Mouse (Mus musculus) C2C12 (cell line): ENCODE measurements around the gene Agtr1a. TPM values are rescaled to one million over a fixed set of nuclear protein-coding genes. Genes with fewer than 3 reads are reported as not detected.

Experiments used
- H3K27me3 ChIP-seq: one replicate; pipeline ENCODE4 v1.6.1; 2011; ENCODE audit not compliant: control insufficient read depth, insufficient read depth, insufficient read length
- H3K36me3 ChIP-seq: one replicate; pipeline ENCODE4 v1.6.1; 2011; ENCODE audit not compliant: control insufficient read depth, insufficient read depth
- H3K4me3 ChIP-seq: one replicate; pipeline ENCODE4 v1.5.1; 2011; ENCODE audit warnings: mild to moderate bottlenecking, control low read depth; ENCODE audit not compliant: poor library complexity, insufficient read depth, severe bottlenecking
- H3K79me2 ChIP-seq: one replicate; pipeline ENCODE4 v1.6.1; 2011; ENCODE audit not compliant: control insufficient read depth, insufficient read depth
- H3K79me3 ChIP-seq: one replicate; pipeline ENCODE4 v1.6.1; 2011; ENCODE audit warnings: low read depth, control low read depth
- H3ac ChIP-seq: one replicate; pipeline ENCODE3; 2011; ENCODE audit warnings: low read depth; ENCODE audit not compliant: control insufficient read depth, insufficient read length
- CEBPB ChIP-seq: IDR thresholded peaks from one replicate; pipeline ENCODE4 v1.6.1; 2011; ENCODE audit warnings: low read depth, mild to moderate bottlenecking, control low read depth, moderate library complexity
- CTCF ChIP-seq: IDR thresholded peaks from one replicate; pipeline ENCODE4 v1.5.1; 2011; ENCODE audit not compliant: control insufficient read depth, insufficient read depth, insufficient read length
- FOSL1 ChIP-seq: IDR thresholded peaks from one replicate; pipeline ENCODE4 v1.8.0; 2011; ENCODE audit warnings: mild to moderate bottlenecking, low read length; ENCODE audit not compliant: poor library complexity, insufficient read depth, severe bottlenecking
- MAX ChIP-seq: IDR thresholded peaks from one replicate; pipeline ENCODE4 v1.6.1; 2011; ENCODE audit warnings: mild to moderate bottlenecking, control low read depth
- MYOD1 ChIP-seq: IDR thresholded peaks from one replicate; pipeline ENCODE4 v1.6.1; 2011; ENCODE audit warnings: low read depth; ENCODE audit not compliant: control insufficient read depth, insufficient read length
- MYOG ChIP-seq: IDR thresholded peaks from one replicate; pipeline ENCODE4 v1.6.1; 2011; ENCODE audit not compliant: control insufficient read depth, insufficient read length; ENCODE audit errors: extremely low read depth
- USF1 ChIP-seq: IDR thresholded peaks from one replicate; pipeline ENCODE4 v1.6.1; 2011; ENCODE audit warnings: low read depth, mild to moderate bottlenecking, control low read depth, moderate library complexity
- polyA plus RNA-seq: library from polyadenylated mRNA; unstranded; fragments of >200 nt; fragmentation: generic; extraction: Trizol; gene quantifications from one replicate; pipeline ENCODE4 v1.2.1, GENCODE M21; 2012; ENCODE audit warnings: missing spikeins

The Agtr1a gene
- polyA plus RNA-seq, 1 experiment: not detected

GRCm38 (mm10) chr13:30418611-30419010 is 82.4 kb downstream of the Agtr1a start:
- TF ChIP-seq FOSL1 (no peak), MAX (no peak), CTCF (no peak), CEBPB (no peak), MYOG (no peak)
- Histone ChIP-seq H3K79me3 (no peaks in the 10 kb centered on the region), H3ac (no peak overlapping the region)

DNA sequence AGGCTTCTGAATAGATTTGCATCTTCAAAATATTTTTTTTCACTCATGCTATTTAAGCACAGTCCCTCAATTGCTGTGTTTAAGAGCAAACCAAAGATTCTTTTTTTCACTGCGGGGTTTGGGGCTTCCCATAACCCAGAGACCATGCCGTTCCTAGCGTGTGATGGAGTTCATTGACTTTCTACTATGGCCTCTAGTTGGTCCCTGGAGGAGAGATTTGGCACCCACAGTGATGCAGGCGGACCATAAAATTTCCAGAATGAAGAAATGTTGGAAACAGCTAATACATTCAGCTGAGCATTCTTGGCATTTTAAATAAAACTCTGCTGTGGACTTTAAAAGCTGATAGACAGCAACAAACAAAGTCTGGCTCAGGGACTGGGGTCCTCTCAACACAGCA is 90.8 kb downstream of the Agtr1a start:
- Histone ChIP-seq H3K79me3 (no peaks in the 10 kb centered on the region), H3ac (no peak overlapping the region), H3K27me3 (peaks cover 3% of the 10 kb centered on the region), H3K79me2 (no peaks in the 10 kb centered on the region), H3K4me3 (no peak overlapping the region), H3K36me3 (no peaks in the 10 kb centered on the region)
- TF ChIP-seq USF1 (no peak), MYOG (no peak), MYOD1 (no peak), FOSL1 (no peak), CEBPB (no peak), CTCF (no peak), MAX (no peak)

More at GRCm38 (mm10) chr13:30418611-30419010, 82.4 kb downstream of the Agtr1a start:
- Histone ChIP-seq H3K4me3 (no peak overlapping the region), H3K27me3 (no peaks in the 10 kb centered on the region), H3K79me2 (no peaks in the 10 kb centered on the region), H3K36me3 (no peaks in the 10 kb centered on the region)

- TF ChIP-seq FOSL1 (no peak), MAX (no peak), MYOG (no peak), CTCF (no peak), CEBPB (no peak), USF1 (no peak), MYOD1 (no peak)
- no peak overlapping the region for H3ac ChIP-seq
- H3K36me3 ChIP-seq: no peaks in the 10 kb centered on the region
- peaks cover 3% of the 10 kb centered on the region for H3K27me3 ChIP-seq
- no peak overlapping the region for H3K4me3 ChIP-seq
- no peaks in the 10 kb centered on the region for H3K79me3 ChIP-seq
- no peaks in the 10 kb centered on the region for H3K79me2 ChIP-seq
Observed at GRCm38 (mm10) chr13:30427436-30427835, 91.2 kb downstream of the Agtr1a start.

Other genes starting within 250 kb of the Agtr1a start
- gene Mboat1, start 200.0 kb upstream of the Agtr1a start, polyA plus RNA-seq: 10.6 TPM
- gene Uqcrfs1, start 208.9 kb downstream of the Agtr1a start, polyA plus RNA-seq: 160 TPM